Mouse (Mus musculus): ENCODE measurements around the gene Erv3. TPM values are rescaled to one million over a fixed set of nuclear protein-coding genes. Genes with fewer than 3 reads are reported as not detected.

The Erv3 gene
- under 1 TPM; 0.13 to 0.27 (median 0.25) TPM for total RNA-seq (2022)

- no peak for DNase-seq (ENCODE audit: low spot score in 2 of 2)
Observed at GRCm38 (mm10) chr2:131859721-131860120, at the start of gene Erv3. Gene Erv3 (minus strand): TSS chr2:131859747.

GRCm38 (mm10) chr2:131908906-131909305 is 49.4 kb upstream of the Erv3 start:
- DNase-seq (ENCODE audit: low spot score in 2 of 2) = no peak

- DNase-seq (ENCODE audit: low spot score in 2 of 2) = no peak
Observed at GRCm38 (mm10) chr2:131908351-131908861, 48.9 kb upstream of the Erv3 start.

GRCm38 (mm10) chr2:131907311-131907710 is 47.8 kb upstream of the Erv3 start:
- no peak for DNase-seq (ENCODE audit: low spot score in 2 of 2)

GRCm38 (mm10) chr2:131906846-131907245 is 47.3 kb upstream of the Erv3 start:
- DNase-seq (ENCODE audit: low spot score in 2 of 2) = no peak

GRCm38 (mm10) chr2:131906266-131906665 is 46.7 kb upstream of the Erv3 start:
- DNase-seq (ENCODE audit: low spot score in 2 of 2) = no peak

- DNase-seq (ENCODE audit: low spot score in 2 of 2) = no peak
Observed at GRCm38 (mm10) chr2:131905776-131906175, 46.2 kb upstream of the Erv3 start.

- DNase-seq (ENCODE audit: low spot score in 2 of 2) = no peak
Observed at GRCm38 (mm10) chr2:131905025-131905424, 45.5 kb upstream of the Erv3 start.

- DNase-seq (ENCODE audit: low spot score in 2 of 2) = no peak
Observed at GRCm38 (mm10) chr2:131902867-131903266, 43.3 kb upstream of the Erv3 start.

GRCm38 (mm10) chr2:131902423-131902822 is 42.9 kb upstream of the Erv3 start:
- no peak for DNase-seq (ENCODE audit: low spot score in 2 of 2)

GRCm38 (mm10) chr2:131897336-131898109 is 38.0 kb upstream of the Erv3 start:
- DNase-seq (ENCODE audit: low spot score in 2 of 2) = no peak

- no peak for DNase-seq (ENCODE audit: low spot score in 2 of 2)
Observed at GRCm38 (mm10) chr2:131896011-131896410, 36.5 kb upstream of the Erv3 start.

GRCm38 (mm10) chr2:131895106-131895505 is 35.6 kb upstream of the Erv3 start:
- no peak for DNase-seq (ENCODE audit: low spot score in 2 of 2)

GRCm38 (mm10) chr2:131892534-131892933 is 33.0 kb upstream of the Erv3 start:
- no peak for DNase-seq (ENCODE audit: low spot score in 2 of 2)

GRCm38 (mm10) chr2:131888233-131888632 is 28.7 kb upstream of the Erv3 start:
- DNase-seq (ENCODE audit: low spot score in 2 of 2) = no peak

GRCm38 (mm10) chr2:131886503-131887160 is 27.1 kb upstream of the Erv3 start:
- DNase-seq (ENCODE audit: low spot score in 2 of 2) = no peak

- peak in 1 of 2 experiments; percentile 69 for DNase-seq (ENCODE audit: low spot score in 2 of 2)
Observed at GRCm38 (mm10) chr2:131883136-131883535, 23.6 kb upstream of the Erv3 start.

- no peak for DNase-seq (ENCODE audit: low spot score in 2 of 2)
Observed at GRCm38 (mm10) chr2:131881766-131882165, 22.2 kb upstream of the Erv3 start.

GRCm38 (mm10) chr2:131876551-131877265 is 17.2 kb upstream of the Erv3 start:
- no peak for DNase-seq (ENCODE audit: low spot score in 2 of 2)

- DNase-seq (ENCODE audit: low spot score in 2 of 2) = no peak
Observed at GRCm38 (mm10) chr2:131873376-131873775, 13.8 kb upstream of the Erv3 start.

GRCm38 (mm10) chr2:131868983-131869382 is 9.4 kb upstream of the Erv3 start:
- DNase-seq (ENCODE audit: low spot score in 2 of 2) = no peak

- no peak for DNase-seq (ENCODE audit: low spot score in 2 of 2)
Observed at GRCm38 (mm10) chr2:131866676-131867075, 7.1 kb upstream of the Erv3 start.

Measured in left cerebral cortex, adult 8-10 months (tissue).